Mouse (Mus musculus) liver, embryonic 12.5 days (tissue): ENCODE measurements around the gene Lrrtm3. TPM values are rescaled to one million over a fixed set of nuclear protein-coding genes. Genes with fewer than 3 reads are reported as not detected.

Experiments used
- ATAC-seq: fragments of 200-750 bp; cut with Nextera tagmentation; 2 replicates; pipeline ENCODE4 v1.8.0; 2017; ENCODE audit warnings: moderate number of reproducible peaks, mild to moderate bottlenecking, moderate library complexity
- H3K27ac ChIP-seq: fragments of 300-500 bp; sonication (generic); 2 replicates; pipeline ENCODE4 v1.5.1; 2016; ENCODE audit warnings: mild to moderate bottlenecking
- H3K27me3 ChIP-seq: fragments of 300-500 bp; sonication (generic); replicated peaks from 2 replicates; pipeline ENCODE4 v1.6.1; 2016; ENCODE audit warnings: mild to moderate bottlenecking, moderate library complexity
- H3K36me3 ChIP-seq: fragments of 300-500 bp; sonication (generic); 2 replicates; pipeline ENCODE4 v1.6.1; 2016; ENCODE audit warnings: mild to moderate bottlenecking, moderate library complexity
- H3K4me1 ChIP-seq: fragments of 300-500 bp; sonication (generic); 2 replicates; pipeline ENCODE4 v1.6.1; 2016
- H3K4me2 ChIP-seq: fragments of 300-500 bp; sonication (generic); 2 replicates; pipeline ENCODE4 v1.6.1; 2016; ENCODE audit warnings: mild to moderate bottlenecking, moderate library complexity
- H3K4me3 ChIP-seq: fragments of 300-500 bp; sonication (generic); 2 replicates; pipeline ENCODE4 v1.5.1; 2016; ENCODE audit warnings: mild to moderate bottlenecking, moderate library complexity
- H3K9ac ChIP-seq: fragments of 300-500 bp; sonication (generic); 2 replicates; pipeline ENCODE4 v1.6.1; 2016; ENCODE audit warnings: mild to moderate bottlenecking, moderate library complexity
- H3K9me3 ChIP-seq: fragments of 300-500 bp; sonication (generic); replicated peaks from 2 replicates; pipeline ENCODE4 v1.6.1; 2016; ENCODE audit warnings: mild to moderate bottlenecking, moderate library complexity
- WGBS: fragments of 180-500 bp; shearing (Covaris S2); methylation state at CpG from one replicate; pipeline ENCODE4 v1.1.7; 2016; ENCODE audit not compliant: insufficient replicate concordance; 5-methylcytosine and 5-hydroxymethylcytosine counted together
- polyA plus RNA-seq: library from polyadenylated mRNA; unstranded; fragments of >200 nt; fragmentation: Nextera tagmentation; extraction: Ambion mirVana; gene quantifications from 2 replicates; pipeline ENCODE4 v1.2.1, GENCODE M21; 2016

Lrrtm3 gene
- polyA plus RNA-seq, 1 experiment from 2014 or later = 0.07 TPM

DNA sequence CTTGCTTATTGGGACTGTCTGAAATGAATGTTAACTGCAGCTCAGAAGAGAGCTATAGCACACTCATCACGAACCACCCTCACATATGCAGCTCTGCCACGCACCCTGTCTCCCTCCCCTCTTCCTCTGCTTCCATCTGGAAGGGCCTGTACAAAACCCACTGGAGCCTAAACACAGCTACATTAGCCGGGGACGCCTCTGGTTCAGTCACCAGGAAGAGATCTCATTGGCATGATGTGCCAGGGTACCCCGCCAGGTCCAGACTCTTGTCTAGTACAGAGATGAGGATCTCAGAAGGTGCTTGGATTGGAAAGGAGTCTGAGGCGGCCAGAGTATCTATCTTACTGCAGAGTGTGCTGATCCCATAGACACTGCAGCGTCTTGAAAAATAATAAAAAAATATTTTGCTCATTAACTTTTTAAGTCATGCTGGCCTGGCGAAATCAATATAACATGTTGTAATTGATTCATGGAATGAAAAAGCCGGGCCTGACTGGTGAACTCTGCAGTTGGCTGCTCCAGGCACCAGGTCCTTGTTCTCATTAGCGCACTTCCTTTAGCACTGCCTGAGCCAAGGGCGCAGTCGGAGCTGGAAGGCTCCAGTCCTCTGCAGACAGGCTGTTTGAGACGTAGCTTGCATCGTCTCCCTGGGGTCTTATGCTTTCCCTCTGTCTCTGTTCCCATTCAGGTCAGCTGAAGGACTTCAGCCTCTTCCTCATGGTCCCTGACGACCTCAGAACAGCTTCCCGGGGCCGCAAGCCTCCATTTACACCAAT is 50.1 kb downstream of the Lrrtm3 start:
- H3K27me3 ChIP-seq = no peaks in the 10 kb centered on the region
- no peaks in the 10 kb centered on the region for H3K4me1 ChIP-seq
- H3K36me3 ChIP-seq = no peaks in the 10 kb centered on the region
- no peak overlapping the region for H3K27ac ChIP-seq
- H3K4me2 ChIP-seq = no peak overlapping the region
- H3K9me3 ChIP-seq = 0 out of 2 replicates have a peak, but pooled peaks cover 4% of the 10 kb centered on the region
- WGBS = 67% methylated on average over 17 of the region's 17 CpGs
- no peak overlapping the region for H3K4me3 ChIP-seq
- ATAC-seq = no peak
- no peak overlapping the region for H3K9ac ChIP-seq

DNA sequence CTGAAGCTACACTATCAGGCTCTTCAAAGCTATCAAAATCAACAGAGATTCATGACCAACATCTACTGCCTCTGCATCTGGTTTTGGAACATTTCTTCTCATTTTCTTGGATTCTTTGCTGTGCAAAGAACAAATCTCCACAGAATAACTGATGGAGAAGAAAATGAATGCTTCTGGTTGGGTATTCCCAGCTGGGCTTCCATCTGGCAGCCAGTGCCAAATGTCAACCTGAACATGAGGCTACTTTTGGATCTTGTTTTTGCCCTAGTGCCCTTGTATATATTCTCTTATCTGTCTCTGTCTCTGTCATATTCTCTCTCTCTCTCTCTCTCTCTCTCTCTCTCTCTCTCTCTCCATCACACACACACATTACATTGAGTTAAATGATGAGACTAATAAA is 59.2 kb downstream of the Lrrtm3 start:
- H3K4me1 ChIP-seq = no peaks in the 10 kb centered on the region
- no peak overlapping the region for H3K27ac ChIP-seq
- ATAC-seq = no peak
- H3K9ac ChIP-seq = no peak overlapping the region
- H3K9me3 ChIP-seq = no peaks in the 10 kb centered on the region
- H3K27me3 ChIP-seq = no peaks in the 10 kb centered on the region
- H3K36me3 ChIP-seq = no peaks in the 10 kb centered on the region
- no peak overlapping the region for H3K4me2 ChIP-seq
- H3K4me3 ChIP-seq = no peak overlapping the region

DNA sequence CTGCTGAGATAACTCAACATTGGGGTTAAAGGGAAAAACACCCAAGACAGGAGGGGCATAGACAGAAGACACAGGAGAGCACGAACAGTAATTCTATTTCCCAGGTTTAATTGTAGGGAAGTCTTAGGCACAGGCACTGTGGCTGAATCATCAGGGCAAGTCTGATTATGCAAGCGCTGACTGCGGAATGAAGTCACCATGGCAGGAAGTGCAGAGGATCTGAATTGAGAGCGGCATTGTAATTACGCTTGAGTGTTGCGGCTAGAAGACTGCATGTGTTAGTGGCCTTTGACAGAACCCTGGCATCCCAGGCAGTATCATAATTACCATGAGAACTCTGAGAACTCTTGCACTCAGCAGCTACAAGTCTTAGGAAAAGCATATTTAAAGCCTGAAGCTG is 66.7 kb downstream of the Lrrtm3 start:
- no peaks in the 10 kb centered on the region for H3K9me3 ChIP-seq
- H3K27ac ChIP-seq = no peak overlapping the region
- H3K4me2 ChIP-seq = no peak overlapping the region
- H3K27me3 ChIP-seq = no peaks in the 10 kb centered on the region
- no peaks in the 10 kb centered on the region for H3K36me3 ChIP-seq
- H3K9ac ChIP-seq = no peak overlapping the region
- H3K4me1 ChIP-seq = no peaks in the 10 kb centered on the region
- WGBS = 73% methylated on average over 6 of the region's 6 CpGs
- H3K4me3 ChIP-seq = no peak overlapping the region
- no peak for ATAC-seq

DNA sequence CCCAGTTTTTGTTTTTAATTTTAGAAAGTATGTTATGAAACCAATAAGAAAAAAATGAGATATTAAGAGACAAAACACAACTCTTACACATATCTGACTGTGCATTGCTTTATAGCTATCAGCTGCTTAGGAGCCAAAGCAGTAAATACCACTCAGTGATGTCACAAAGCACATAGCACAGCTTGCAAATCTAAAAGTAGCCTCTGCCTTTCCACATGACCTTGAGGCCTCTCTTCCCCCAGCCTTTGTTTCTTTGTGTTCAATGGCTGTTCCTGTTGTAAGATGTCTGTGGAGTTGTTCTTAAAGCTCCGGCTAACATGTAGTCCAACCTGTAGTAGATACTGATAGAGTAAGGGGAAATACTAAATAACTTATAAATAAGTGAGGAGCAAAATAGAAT is 69.7 kb downstream of the Lrrtm3 start:
- WGBS = 84% methylated on average over 1 of the region's 1 CpGs

DNA sequence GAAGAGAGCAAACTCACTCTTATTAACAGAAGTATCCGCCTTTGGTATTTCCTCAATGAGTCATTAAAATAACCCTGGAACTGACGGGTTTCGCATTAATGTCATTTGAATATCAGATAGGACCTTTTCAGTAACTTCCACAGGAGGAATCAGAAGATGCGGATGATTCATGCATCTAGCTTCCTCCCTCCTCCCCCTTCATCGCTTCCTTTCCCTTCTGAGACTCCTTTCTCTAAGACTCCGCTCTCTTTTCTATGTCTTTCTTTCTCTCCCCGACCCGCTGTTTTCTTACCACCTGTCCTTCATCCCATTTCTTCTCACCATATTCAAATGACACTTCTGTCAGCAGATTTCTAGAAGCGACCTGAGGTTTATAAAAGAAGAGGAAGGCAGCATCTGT is 88.1 kb downstream of the Lrrtm3 start:
- H3K27ac ChIP-seq = no peak overlapping the region
- no peak overlapping the region for H3K4me3 ChIP-seq
- no peak overlapping the region for H3K4me2 ChIP-seq
- no peaks in the 10 kb centered on the region for H3K27me3 ChIP-seq
- 62% methylated on average over 9 of the region's 9 CpGs for WGBS
- no peaks in the 10 kb centered on the region for H3K36me3 ChIP-seq
- ATAC-seq = no peak
- H3K9me3 ChIP-seq = 0 out of 2 replicates have a peak, but pooled peaks cover 3% of the 10 kb centered on the region
- H3K9ac ChIP-seq = no peak overlapping the region
- H3K4me1 ChIP-seq = no peaks in the 10 kb centered on the region

More for the DNA sequence above, 69.7 kb downstream of the Lrrtm3 start:
- Histone ChIP-seq H3K27me3 (no peaks in the 10 kb centered on the region), H3K36me3 (no peaks in the 10 kb centered on the region), H3K4me3 (no peak overlapping the region), H3K27ac (no peak overlapping the region), H3K9me3 (no peaks in the 10 kb centered on the region), H3K4me2 (no peak overlapping the region), H3K4me1 (no peaks in the 10 kb centered on the region), H3K9ac (no peak overlapping the region)
- ATAC-seq = no peak

DNA sequence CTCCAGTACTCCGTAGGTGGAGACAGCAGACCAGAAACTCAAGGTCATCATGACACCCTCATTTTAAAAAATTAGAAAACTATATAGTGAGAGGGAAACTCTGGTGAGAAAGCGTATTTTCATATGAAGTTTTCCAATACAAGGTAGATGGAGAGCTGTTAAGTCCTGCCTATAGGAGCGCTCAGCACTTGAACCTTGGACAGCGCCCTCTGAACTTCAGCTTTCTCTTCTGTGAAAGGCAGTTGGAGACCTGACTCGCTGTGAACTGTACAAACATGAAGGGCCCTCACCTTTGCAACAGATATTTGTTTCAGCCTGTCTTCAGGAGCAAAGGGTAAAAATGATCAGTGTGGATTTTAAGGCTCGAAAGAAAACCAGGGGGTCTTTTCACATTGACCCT is 88.5 kb downstream of the Lrrtm3 start:
- Histone ChIP-seq H3K27me3 (no peaks in the 10 kb centered on the region), H3K9me3 (0 out of 2 replicates have a peak, but pooled peaks cover 3% of the 10 kb centered on the region), H3K4me2 (no peak overlapping the region), H3K27ac (no peak overlapping the region), H3K36me3 (no peaks in the 10 kb centered on the region), H3K9ac (no peak overlapping the region), H3K4me3 (no peak overlapping the region), H3K4me1 (no peaks in the 10 kb centered on the region)
- WGBS = 60% methylated on average over 6 of the region's 6 CpGs
- no peak for ATAC-seq

DNA sequence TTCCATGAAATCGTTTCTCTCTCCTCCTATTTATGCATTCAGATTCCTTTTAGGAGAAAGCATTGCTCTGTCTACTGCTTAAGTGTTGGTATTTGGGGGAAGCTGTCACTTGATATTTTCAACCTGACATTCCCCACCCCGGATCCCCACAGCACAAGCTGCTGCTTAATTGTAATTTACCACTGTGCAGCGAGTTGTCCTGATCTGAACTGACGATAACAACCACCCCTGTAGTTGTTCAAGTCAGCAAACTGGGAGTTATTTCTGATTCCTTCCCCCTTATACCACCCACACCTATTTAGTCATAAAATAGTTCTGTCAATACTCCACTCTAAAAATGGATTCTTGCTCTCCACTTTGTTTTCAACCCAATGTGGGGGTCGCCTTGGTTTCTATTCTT is 95.8 kb downstream of the Lrrtm3 start:
- Histone ChIP-seq H3K9ac (no peak overlapping the region), H3K9me3 (no peaks in the 10 kb centered on the region), H3K4me2 (no peak overlapping the region), H3K4me1 (no peaks in the 10 kb centered on the region), H3K36me3 (no peaks in the 10 kb centered on the region), H3K27ac (no peak overlapping the region), H3K27me3 (no peaks in the 10 kb centered on the region), H3K4me3 (no peak overlapping the region)
- 61% methylated on average over 5 of the region's 5 CpGs for WGBS
- ATAC-seq = no peak

DNA sequence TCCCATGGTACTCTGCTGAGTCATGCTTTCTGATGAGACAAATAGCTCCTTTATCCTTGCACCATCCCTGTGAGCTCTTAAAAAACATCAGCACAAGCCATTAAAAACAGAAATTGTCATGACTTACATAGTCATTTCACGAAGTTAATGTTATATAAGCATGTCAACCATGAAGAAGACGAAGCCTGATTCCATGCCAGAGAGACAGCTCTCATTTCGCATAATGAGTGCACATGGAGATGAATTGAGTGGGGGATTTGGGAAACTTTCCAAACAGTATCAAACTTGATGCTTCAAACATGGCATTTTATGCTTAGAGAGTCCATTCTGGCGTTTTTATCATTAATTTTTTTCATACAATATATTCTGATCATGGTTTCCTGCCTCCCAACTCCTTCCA is 104.5 kb downstream of the Lrrtm3 start:
- no peak overlapping the region for H3K27ac ChIP-seq
- no peak overlapping the region for H3K4me2 ChIP-seq
- no peak overlapping the region for H3K4me3 ChIP-seq
- WGBS = 49% methylated on average over 4 of the region's 4 CpGs
- no peaks in the 10 kb centered on the region for H3K27me3 ChIP-seq
- 0 out of 2 replicates have a peak, but pooled peaks cover 11% of the 10 kb centered on the region for H3K9me3 ChIP-seq
- H3K9ac ChIP-seq = no peak overlapping the region
- H3K36me3 ChIP-seq = no peaks in the 10 kb centered on the region
- ATAC-seq = no peak
- no peaks in the 10 kb centered on the region for H3K4me1 ChIP-seq

DNA sequence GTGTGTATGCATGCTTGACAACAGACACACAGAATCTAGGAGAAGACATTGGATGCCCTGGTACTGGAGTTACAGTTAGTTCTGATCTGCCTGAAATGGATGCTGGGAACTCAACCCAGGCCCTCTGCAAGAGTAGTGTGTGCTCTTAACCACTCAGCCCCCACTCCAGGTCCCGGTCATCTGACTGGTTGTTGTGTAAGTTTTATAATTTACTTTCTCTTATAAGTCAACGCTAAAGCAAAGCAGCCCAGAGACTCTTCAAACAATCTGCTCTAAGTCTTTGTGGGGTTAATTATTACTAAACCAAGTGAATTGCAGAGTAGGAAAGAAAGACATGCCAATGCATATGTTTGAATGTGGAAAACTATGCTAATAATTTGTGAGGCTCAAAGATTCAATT is 110.7 kb downstream of the Lrrtm3 start:
- Histone ChIP-seq H3K36me3 (no peaks in the 10 kb centered on the region), H3K4me1 (no peaks in the 10 kb centered on the region), H3K27me3 (no peaks in the 10 kb centered on the region), H3K9ac (no peak overlapping the region), H3K4me3 (no peak overlapping the region), H3K9me3 (0 out of 2 replicates have a peak, but pooled peaks cover 7% of the 10 kb centered on the region), H3K4me2 (no peak overlapping the region), H3K27ac (no peak overlapping the region)
- ATAC-seq = no peak
- WGBS = 73% methylated on average over 2 of the region's 2 CpGs

DNA sequence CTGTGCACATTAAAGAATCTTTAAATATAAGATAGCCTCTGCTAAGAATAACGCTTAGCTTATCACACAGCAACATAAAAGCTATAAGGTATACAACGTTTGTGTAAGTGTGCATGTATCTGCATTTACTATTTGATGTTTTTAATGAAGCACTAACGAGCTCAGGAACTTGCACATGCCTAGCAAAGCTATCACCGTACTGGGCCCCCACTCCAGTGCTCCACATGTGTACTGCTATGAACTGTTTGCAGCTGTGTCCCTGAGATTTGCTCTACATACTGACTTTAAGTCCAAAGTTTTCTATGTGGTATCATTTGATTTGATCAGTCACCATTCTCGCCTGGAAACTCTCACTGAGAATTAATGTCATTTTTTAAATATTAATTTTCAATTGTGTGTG is 111.1 kb downstream of the Lrrtm3 start:
- 0 out of 2 replicates have a peak, but pooled peaks cover 4% of the 10 kb centered on the region for H3K9me3 ChIP-seq
- no peaks in the 10 kb centered on the region for H3K4me1 ChIP-seq
- no peaks in the 10 kb centered on the region for H3K36me3 ChIP-seq
- no peak overlapping the region for H3K27ac ChIP-seq
- ATAC-seq = no peak
- H3K4me3 ChIP-seq = no peak overlapping the region
- H3K4me2 ChIP-seq = no peak overlapping the region
- H3K27me3 ChIP-seq = no peaks in the 10 kb centered on the region
- no peak overlapping the region for H3K9ac ChIP-seq
- 52% methylated on average over 5 of the region's 5 CpGs for WGBS

DNA sequence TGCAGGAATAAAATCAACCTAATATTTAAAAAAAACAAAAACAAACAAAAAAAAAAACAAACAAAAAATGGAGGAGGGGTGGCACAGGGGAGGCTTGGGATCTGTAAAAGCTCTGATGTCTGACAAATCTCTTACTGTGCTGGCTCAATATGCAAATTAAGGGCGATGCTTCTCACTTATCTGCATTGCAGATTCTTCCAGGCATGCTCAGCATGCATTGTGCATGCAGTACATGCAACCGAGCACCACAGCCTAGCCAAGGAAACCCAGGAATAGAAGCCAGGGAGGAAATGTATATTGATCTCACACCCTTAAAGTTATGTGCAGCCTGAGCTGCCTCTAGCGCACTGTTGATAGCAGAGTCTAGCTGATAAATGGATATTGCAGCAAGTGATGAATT is 111.5 kb downstream of the Lrrtm3 start:
- WGBS = 40% methylated on average over 3 of the region's 3 CpGs
- Histone ChIP-seq H3K27me3 (no peaks in the 10 kb centered on the region), H3K9me3 (0 out of 2 replicates have a peak, but pooled peaks cover 2% of the 10 kb centered on the region), H3K4me2 (no peak overlapping the region), H3K36me3 (no peaks in the 10 kb centered on the region), H3K9ac (no peak overlapping the region), H3K4me3 (no peak overlapping the region), H3K4me1 (no peaks in the 10 kb centered on the region), H3K27ac (no peak overlapping the region)
- no peak for ATAC-seq

DNA sequence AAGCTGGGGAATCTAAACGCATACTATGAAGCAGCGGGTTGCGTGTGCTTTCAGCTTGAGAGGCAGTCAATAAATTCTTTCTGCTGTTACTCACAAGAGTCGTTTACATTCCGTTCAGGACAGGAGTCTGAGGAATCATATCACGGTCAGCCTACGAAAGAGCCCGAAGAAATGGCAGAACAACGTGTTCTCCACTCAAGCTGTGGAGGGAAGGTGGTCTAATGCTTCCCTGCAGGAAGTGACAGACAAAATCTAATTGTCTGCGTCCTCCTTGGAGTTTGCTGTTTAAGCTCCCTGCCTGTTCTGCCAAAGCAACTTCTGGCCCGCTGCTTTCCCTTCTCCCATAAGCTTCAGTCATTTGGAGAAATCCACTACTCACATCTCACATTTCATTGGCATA is 112.0 kb downstream of the Lrrtm3 start:
- Histone ChIP-seq H3K4me2 (no peak overlapping the region), H3K4me3 (no peak overlapping the region), H3K27me3 (no peaks in the 10 kb centered on the region), H3K4me1 (no peaks in the 10 kb centered on the region), H3K27ac (no peak overlapping the region), H3K36me3 (no peaks in the 10 kb centered on the region), H3K9me3 (no peaks in the 10 kb centered on the region), H3K9ac (no peak overlapping the region)
- 50% methylated on average over 11 of the region's 11 CpGs for WGBS
- ATAC-seq = no peak

DNA sequence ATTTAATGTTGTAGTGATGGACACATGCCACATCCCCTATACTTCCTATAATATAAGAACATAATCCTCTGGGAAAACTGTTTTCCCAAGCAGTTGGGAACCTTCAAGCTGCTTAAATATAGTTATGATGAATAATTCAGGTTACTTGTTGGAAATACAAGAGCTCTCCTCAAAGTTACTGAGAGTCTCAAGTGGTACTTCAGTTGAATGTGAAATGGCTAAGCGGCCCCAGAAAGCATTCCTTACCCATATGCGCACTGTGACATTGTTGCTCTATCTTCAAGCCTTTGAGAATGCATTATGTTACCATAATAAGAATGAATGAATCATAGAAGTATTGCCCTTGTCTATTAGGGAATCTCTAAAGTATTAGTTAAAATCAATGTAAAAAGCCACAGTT is 117.8 kb downstream of the Lrrtm3 start:
- no peak for ATAC-seq
- no peak overlapping the region for H3K9ac ChIP-seq
- H3K36me3 ChIP-seq = no peaks in the 10 kb centered on the region
- H3K9me3 ChIP-seq = no peaks in the 10 kb centered on the region
- 66% methylated on average over 2 of the region's 2 CpGs for WGBS
- no peaks in the 10 kb centered on the region for H3K4me1 ChIP-seq
- no peak overlapping the region for H3K27ac ChIP-seq
- H3K4me2 ChIP-seq = no peak overlapping the region
- H3K27me3 ChIP-seq = no peaks in the 10 kb centered on the region
- H3K4me3 ChIP-seq = no peak overlapping the region
